Mouse (Mus musculus) urinary bladder, postnatal 0 days (tissue): Measurements from ENCODE around the gene Neu4. TPM values are rescaled to one million over a fixed set of nuclear protein-coding genes. Genes with fewer than 3 reads are reported as not detected.

ENCODE experiments used
- polyA plus RNA-seq: library from polyadenylated mRNA; unstranded; fragments of >200 nt; fragmentation: Nextera tagmentation; extraction: Ambion mirVana; gene quantifications from 2 replicates; pipeline ENCODE4 v1.2.1, GENCODE M21; 2015

The Neu4 gene
- polyA plus RNA-seq: not detected in 2 replicates

GRCm38 (mm10) chr1:94020151-94020550 lies at the start of gene Neu4:
Gene Neu4, plus strand, starts transcription at chr1:94020451.

GRCm38 (mm10) chr1:93990209-93990608 lies 30.0 kb upstream of the Neu4 start, which contains the start of gene Gal3st2c:
Gene Gal3st2c, plus strand, starts transcription at chr1:93990509.

GRCm38 (mm10) chr1:94052373-94052772 lies 32.1 kb downstream of the Neu4 start, which contains the start of gene Pdcd1:
Gene Pdcd1, minus strand, starts transcription at chr1:94052553.

Other genes with a start within 250 kb of the Neu4 start
- gene Dtymk, start 218.5 kb upstream of the Neu4 start, polyA plus RNA-seq: 103 and 110 TPM in 2 replicates
- gene Ing5, start 216.5 kb upstream of the Neu4 start, polyA plus RNA-seq: 7.5 and 8.4 TPM in 2 replicates
- 5.9 and 6.5 TPM in 2 replicates for gene D2hgdh, start 195.5 kb upstream of the Neu4 start, polyA plus RNA-seq
- gene Gal3st2, start 159.1 kb upstream of the Neu4 start, polyA plus RNA-seq: 0.22 and 0.54 TPM in 2 replicates
- 0.06 and 0.11 TPM in 2 replicates for gene Gal3st2b, start 102.1 kb upstream of the Neu4 start, polyA plus RNA-seq
- gene Gal3st2c, start 29.9 kb upstream of the Neu4 start, polyA plus RNA-seq: not detected in 2 replicates
- not detected in 2 replicates for gene Pdcd1, start 32.1 kb downstream of the Neu4 start, polyA plus RNA-seq